Mouse (Mus musculus): Measurements from ENCODE around the gene Snrpa1.

The Snrpa1 gene

DNA sequence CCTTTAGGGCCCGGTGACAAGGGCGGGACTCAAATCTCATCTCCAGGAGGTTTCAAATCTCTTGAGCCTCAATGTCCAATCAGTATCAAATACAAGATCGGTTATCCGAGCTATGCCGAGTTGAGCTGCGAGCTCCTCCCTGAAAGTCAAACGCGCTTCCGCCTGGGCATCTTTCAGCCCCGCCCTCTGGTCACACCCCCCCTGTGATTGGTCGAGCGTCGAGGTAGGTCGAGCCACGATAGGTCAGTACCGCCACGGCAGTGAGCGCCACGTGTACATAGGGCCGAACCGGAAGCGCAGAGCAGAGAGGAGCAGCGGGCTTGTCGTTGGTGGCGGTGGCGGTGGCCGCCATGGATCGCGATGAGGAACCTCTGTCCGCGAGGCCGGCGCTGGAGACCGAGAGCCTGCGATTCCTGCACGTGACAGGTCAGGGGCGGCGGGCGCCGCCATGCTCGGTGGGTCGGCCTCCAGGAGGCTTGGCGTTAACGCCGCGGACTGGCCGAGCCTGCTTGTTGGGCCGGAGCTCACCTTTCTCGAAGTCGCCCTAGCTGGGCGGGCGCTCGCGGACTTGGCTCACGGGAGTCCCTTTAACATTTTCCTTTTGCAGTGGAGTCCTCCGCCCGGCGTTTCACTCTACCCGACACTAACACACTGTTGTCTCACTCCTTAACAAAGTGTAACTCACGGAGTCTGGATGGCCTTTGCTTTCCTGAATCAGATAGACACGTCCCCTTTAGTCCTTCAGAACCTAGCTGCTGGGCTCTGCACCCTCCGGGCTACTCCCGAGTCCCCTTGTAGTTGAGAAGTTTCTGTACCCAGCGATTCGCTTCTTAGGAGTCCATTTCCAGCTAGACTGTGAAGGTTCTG, 20.8 kb downstream of the Snrpa1 start, which contains the start of gene Selenos:
Selenos (plus strand) TSS at position 286 of the 867 bp plus-strand sequence.
- peak; percentile 98 for DNase-seq (ENCODE audit: low spot score)

DNA sequence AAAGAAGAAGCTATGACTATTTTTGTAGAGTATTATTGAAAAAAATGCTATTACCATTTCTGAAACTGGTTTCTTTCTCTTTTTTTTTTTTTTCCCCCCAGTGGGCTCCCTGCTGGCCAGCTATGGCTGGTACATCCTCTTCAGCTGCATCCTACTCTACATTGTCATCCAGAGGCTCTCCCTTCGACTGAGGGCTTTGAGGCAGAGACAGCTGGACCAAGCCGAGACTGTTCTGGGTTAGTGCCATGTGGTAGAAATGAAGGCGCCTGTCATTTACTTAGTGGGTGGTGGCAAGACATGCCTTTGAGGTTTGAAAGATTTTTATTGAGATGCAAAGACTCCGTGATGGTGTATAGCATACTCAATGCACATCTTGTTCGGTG, 21.4 kb downstream of the Snrpa1 start:
- DNase-seq (ENCODE audit: low spot score) = peak; percentile 5

DNA sequence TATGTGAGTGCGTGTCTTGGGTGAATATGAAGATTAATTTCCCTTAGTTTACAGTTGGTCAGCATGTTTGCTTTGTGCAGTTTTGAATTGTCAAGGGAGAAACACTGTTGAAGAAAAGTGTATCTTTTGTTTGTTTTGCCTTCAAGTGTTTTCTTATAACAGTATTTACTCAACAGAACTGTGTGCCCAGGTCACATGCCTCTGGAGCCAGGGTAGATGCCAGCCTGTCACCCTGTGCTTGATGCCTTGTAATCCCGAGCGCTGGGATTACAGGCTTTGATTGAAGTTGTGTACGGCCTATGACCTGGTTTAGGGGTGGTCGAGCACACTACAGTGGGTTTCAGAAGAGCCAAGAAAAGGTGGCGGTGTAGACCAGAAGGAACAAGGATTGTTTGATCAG, 25.0 kb downstream of the Snrpa1 start:
- no peak for DNase-seq (ENCODE audit: low spot score)

DNA sequence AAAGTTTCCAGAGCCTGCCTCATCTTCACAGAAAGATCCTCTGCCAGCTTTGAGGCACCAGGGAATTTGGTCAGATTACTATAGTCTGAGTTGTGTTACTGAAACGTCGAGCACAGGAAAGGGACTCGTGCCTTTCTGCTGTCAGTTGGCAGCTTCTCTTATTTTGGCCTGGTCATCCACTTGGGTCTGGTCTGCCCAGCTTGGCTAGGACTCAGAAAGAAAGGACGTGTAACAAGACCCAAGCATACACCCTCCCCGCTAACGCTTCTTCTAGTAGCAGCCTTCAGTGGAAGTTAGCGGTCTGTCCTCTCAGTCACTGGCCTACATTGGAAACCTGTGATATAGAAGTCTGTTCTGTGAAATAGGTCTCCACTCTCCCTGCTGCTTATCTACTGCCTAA, 25.7 kb downstream of the Snrpa1 start:
- no peak for DNase-seq (ENCODE audit: low spot score)

DNA sequence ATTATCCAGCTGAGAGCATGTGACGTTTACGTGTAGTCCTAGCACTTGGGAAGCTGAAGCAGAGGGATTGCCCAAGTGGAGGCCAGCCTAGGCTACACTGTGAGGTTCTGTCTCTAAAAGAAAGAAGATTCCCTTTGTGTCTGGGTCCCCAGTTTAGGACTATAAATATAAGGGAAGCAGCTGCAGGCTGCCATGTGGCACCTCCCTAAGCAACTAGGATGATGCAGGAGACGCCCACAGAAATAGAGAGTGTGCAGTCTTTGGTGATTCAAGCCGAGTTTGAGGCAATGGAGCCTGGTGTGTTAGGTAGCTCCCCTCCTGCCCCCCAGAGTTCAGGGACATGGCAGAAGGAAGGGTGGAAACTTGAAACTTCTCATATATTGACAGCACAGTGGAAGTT, 28.8 kb downstream of the Snrpa1 start:
- DNase-seq (ENCODE audit: low spot score) = no peak

DNA sequence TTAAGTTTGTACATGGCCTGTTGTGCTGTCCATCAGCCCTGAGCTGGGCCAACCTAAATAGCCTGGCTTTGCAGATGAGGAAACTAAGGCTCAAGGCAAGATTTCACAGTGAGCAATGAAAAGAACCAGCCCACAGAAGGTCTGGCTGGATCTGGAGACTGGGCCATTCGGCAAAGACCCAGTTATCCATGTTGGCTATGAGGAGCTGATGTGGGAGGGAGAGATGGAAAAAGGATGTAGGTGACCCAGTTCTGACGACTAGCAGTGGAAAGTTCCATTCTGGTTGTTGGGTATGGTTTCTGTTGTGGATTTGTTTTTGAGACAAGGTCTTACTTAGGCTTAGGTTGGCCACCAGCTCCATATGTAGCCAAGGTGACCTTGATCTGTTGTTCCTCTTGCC, 29.3 kb downstream of the Snrpa1 start:
- DNase-seq (ENCODE audit: low spot score) = no peak

DNA sequence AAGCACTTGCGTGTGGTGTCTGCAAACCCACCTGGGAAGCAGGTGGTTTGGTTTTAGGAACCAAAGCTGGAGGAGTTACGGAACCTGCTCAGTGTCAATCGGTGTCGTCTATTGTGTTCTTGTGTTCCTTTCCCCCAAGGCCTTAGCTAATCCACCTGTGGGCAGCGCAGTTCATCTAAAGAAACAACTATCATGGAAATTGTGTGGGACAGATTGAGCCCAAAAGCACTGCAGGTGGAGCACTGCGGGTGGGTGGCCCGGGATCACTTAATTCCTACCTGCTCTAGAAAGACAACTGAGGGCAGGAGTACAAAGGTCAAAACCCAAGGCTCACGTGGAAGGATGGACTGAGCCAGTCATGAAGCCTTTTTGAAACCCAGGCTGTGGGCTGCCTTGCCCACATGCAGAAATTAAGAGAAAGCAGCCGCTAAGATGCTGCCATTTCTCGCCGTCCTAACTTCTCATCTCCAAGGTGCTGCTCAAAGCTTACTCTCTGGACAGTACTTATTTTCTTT, 31.9 kb downstream of the Snrpa1 start:
- no peak for DNase-seq (ENCODE audit: low spot score)

DNA sequence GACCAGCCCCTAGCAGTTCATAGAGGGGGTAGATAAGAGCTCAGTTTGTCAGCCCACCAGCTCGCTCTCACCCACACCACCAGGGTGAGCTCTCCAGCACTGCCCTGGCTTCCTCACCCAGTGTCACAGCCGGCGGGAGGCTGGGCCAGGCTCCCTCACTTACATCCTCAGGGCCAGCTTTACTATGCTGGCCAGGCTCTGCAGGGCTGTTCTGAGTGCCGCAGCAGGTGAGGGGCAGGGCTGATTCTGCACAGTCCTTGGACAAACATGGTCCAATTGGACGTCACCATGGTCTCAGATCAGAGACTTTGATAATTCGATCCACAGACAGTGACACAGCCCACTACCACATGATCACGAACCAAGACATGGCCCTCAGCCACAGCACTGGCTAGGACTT, 32.8 kb downstream of the Snrpa1 start:
- no peak for DNase-seq (ENCODE audit: low spot score)

DNA sequence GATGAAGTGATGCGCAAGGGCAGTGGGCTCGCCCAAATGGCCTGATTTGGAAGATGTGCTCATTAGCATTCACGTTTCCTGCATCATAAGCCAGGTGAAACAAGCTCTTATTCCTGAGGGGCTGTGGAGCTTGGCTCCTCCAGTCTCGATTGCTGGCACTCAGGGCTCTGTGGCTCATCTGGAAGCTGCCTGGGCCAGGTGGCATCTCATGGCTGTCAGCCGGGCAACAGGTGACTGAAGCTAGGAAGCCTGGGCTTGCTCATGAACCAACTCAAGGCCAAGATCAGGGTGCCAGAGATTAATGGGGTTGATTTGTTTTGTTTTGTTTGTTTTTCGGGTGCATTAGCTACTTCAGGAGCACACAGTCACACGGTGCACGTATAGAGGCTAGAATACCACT, 33.9 kb downstream of the Snrpa1 start:
- DNase-seq (ENCODE audit: low spot score) = no peak

DNA sequence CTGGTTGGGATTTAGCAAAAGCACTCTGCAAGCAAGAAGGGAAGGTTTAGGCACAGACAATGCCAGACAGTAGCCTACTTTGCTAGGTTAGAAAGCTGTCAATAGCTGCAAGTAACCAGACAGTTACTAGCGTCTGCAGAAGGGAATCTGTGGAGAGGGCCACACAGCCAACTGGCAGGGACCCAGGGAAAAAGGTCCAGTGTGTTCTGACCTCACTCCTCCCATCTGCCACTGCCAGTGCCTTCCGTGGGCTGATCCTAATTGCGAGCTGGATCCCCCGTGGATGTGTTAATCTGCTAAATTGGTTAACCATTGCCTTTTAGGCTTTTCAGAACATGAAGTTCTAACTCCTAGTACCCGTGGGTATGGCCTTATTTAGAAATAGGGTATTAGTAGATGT, 35.3 kb downstream of the Snrpa1 start:
- DNase-seq (ENCODE audit: low spot score) = no peak

DNA sequence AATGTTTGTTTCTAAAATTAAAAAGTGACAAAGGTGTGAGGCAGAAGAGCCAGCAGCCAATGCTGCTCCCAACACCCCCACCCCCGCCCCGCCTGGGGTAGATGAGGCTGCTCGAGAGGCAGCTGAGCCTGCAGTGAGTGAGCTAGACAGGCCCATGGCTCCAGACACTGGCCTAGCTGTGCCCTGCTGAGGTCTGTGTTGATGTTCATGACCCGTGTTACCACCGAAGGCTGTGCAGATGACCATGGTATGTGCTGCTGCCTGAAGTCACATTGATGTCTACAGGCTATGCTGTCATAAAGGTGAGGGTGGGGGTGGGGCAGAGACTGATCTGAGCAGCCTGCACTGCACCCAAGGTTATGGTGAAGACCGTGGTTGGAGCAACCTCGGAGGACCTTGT, 40.0 kb downstream of the Snrpa1 start:
- no peak for DNase-seq (ENCODE audit: low spot score)

DNA sequence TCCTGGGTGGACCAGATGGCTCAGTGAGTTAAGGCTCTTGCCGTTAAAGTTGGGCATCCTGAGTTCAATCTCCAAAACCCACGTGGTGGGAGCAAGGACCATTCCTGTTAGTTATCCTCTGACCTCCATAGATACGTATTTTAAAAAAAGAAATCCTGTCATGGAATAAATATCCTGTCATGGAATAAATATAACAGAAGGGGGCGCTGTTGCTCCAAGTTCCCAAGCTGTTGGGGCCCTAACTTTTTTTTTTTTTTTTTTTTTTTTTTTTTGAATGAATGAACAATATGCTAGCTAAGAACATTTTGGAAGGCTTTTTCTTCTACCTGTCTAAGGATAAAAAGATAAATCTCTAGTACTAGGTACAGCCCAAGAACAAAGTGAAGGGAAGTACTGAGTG, 43.1 kb downstream of the Snrpa1 start:
- no peak for DNase-seq (ENCODE audit: low spot score)

DNA sequence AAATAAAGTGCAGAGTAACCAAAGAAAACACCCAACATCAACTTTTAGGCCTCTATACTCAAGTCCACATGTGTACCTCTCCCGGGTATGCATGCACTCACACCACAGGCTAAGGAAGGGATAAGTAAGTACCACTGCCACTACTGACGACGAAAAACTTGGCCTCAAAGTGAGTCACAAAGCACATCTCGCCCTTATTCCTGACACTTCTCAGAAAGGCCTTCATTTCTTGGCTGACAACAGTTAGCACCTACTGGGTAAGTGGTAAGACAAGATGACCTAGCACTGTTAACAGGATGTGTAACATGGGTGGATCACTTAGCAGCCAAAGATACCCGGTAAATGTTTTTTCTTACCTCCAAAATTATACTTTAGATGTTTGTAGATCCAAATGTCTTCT, 45.7 kb downstream of the Snrpa1 start:
- DNase-seq (ENCODE audit: low spot score) = no peak

DNA sequence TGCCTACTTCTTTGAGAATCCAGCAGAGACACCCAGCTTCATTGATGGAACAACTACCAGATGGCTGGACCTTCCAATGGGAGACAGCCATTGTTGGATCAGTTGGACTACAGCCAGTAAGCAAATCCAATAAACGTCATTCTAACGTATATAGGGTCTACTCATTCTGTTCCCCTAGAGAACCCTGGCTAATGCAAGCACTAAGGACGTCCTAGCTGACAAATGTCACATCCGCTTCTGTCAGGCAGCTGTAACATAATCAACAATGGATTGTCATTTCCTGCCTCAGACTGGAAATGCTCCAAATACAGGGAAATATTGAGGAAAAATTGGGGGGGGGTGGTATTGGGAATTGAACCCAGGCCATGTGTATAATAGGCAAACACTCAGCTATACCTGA, 47.0 kb downstream of the Snrpa1 start:
- no peak for DNase-seq (ENCODE audit: low spot score)

DNA sequence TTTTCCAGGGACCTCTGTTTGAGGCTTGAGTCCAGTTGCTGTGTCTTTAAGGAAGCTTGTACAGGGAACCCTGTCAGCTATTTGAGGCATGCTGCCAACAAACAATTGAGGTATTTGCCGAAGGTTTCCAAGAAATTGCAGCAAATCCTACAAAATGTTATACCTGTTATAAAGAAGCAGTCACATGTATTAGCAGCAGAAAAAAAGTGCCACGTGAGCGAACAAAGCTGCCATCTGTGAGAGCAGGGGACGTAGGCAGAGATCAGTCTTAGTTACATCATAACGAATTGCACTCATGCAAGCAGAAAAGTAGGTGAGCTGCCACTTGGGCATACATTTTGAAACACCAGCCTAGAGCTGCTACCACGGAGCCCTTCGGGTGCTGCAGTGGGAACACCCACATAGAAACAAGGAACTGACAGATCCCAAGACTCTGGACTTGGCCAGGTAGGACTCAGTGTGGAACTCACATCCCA, 47.8 kb downstream of the Snrpa1 start:
- DNase-seq (ENCODE audit: low spot score) = no peak

DNA sequence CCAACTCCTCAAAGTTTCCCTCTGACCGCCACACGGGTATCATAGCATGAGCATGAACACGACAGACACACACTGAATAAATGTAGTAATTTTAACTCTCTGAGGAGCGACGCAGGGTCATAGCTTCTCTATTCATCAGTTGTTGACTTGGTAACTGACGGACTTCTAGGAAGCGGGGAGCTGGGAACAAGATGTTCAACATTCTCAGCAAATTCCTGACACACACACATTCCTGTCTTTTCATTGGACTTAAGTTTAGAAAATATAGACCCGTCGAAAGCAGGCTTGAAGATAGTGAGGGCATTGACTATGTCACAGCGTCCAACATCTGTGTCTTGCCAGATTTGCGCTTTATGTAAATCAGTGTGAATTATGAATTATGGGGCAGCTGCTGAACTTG, 48.4 kb downstream of the Snrpa1 start:
- DNase-seq (ENCODE audit: low spot score) = no peak

DNA sequence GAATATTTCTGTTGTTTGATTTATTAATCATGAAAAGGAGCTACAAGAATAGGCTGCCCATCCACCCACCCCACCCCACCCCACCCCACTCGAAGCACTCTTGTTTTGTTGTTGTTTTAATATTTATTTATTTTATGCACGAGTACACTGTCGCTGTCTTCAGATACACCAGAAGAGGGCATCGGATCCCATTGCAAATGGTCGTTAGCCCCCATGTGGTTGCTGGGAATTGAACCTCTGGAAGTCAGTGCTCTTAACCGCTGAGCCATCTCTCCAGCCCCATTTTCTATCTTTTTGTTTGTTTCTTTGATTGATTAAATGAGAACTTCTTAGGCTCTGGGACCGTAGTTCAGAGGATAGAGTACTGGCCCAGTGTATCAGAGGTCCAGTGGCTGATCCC, 49.1 kb downstream of the Snrpa1 start:
- no peak for DNase-seq (ENCODE audit: low spot score)

DNA sequence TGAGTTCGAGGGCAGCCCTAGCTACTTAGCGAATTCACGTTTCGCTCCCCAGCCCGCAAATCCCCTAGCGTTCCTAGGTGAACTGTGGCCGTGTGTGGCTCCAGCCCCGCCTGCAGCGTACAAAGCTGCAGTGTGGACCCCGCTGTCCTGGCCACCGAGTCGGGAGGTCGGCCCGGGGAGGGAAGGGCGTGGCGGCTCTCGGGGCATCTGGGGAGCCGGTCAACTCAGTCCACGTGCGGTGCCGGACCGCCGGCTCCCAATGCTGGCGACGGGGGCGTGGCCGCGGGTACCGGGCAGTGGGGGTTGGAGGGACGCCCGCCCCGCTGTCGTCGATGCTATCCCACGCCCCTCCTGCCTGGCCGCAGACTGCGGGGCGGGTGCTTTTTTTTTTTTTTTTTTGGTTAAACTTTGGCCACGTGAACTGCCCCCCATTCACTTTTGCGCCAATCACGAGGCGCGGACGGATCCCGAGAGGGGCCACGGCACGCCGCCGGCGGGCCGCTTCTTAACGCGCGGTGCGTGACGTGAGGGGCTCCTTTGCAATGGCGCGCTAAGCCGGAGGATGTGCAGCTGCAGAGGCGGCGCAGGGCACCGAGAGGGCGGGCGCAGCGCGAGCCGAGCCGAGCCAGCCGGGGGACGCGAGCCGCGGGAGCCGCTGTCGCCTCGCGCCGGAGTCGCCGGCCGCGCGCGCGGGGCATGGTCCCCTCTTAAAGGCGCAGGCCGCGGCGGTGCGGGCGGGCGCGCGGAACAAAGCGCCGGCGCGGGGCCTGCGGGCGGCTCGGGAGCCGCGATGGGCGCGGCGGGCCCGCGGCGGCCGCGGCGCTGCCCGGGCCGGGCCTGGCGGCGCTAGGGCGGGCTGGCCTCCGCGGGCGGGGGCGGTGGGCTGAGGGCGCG, 50.4 kb downstream of the Snrpa1 start, which contains the start of gene Chsy1:
Chsy1 (plus strand) TSS at position 555 of the 894 bp plus-strand sequence.
- DNase-seq (ENCODE audit: low spot score) = peak; percentile 91

DNA sequence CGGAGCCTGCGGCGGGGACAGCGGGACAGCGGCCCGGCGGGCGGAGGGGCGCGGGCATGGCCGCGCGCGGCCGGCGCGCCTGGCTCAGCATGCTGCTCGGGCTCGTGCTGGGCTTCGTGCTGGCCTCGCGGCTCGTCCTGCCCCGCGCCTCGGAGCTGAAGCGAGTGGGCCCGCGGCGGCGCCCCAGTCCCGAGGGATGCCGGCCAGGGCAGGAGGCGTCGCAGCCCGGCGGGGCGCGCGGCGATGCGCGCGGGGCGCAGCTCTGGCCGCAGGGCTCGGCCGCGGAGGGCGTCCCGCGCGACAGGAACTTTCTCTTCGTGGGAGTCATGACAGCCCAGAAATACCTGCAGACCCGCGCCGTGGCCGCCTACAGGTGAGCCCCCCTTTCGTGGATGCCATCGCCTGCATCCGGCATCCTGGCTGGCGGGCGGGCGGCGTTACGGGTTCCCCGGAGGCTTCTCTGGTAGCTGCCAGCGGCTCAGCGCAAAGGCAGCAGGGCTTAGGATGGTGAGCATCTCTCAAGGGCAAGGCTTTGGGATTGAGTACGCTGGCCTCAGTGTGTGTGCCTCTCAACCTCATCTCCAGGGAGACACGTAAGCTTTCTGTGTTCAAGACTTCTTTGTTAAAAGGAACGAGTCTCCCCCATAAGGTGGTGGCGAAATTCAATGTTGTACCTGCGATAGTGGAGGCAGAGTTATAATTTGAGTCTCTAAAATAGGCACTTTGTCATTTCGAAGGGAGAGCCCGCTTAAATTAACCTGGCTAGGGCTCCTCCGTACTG, 51.2 kb downstream of the Snrpa1 start:
- peak; percentile 33 for DNase-seq (ENCODE audit: low spot score)

DNA sequence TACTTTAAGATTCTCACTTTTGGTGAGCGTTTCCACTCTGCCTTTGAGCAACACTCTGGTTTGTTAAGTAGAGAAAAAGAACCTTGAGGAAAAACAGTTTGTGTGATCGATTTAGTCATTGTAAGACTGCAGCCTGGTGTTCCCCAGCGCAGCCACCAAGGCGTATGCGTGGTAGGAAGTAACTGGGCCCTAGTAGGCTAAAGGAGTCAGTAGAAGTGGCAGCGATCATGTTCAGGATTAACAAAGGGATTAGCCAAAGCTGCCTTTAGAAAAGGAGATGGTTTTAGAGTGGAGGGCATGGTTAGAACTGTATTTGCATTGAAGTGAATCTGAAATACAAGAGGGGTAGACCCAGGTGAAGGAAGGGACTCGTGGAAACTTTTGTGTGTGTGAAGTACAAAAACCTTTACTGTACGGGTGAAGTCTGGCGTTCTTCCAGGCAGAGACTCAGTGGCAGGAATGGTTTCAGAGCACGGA, 51.9 kb downstream of the Snrpa1 start:
- no peak for DNase-seq (ENCODE audit: low spot score)

DNA sequence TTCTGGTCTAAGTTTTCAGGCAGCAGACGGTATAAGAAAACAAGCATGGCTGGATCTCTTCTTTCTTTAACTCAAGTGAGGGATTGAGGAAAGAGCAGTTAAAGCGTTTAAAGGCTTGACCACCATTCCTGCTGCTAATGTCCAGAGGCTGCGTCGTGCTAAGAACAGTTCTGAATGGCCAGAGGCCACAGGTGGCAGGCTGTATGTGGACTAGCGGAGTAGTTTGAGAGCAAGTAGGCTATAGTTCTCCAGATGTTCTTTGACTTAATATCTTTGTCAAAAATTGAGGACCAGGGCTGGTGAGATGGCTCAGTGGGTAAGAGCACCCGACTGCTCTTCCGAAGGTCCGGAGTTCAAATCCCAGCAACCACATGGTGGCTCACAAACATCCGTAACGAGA, 52.4 kb downstream of the Snrpa1 start:
- DNase-seq (ENCODE audit: low spot score) = no peak

DNA sequence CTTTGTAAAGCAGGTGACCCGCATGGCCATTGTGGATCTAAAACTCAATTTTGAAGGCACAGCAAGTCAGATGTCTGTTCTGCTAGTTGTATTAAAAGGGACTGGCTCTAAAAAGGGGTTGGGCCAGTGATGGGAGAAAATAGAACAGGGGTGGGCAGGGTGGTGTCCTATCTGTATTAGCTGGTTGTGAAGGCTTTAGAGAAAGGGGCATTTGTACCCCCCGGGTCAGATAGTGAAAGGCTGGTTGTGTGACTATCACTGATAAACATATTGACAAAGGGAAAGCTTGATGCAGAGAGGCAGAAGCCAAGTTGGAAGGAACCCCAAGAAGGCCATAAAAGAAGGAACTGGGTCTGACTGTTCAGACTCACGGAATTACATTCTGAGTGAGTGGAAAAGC, 54.8 kb downstream of the Snrpa1 start:
- DNase-seq (ENCODE audit: low spot score) = no peak
